Mouse (Mus musculus) ovary, adult 18-20 months (tissue): ENCODE measurements around the gene Pde4dip.

ENCODE experiments used
- DNase-seq: peaks from one replicate; pipeline ENCODE4 v3.0.0; 2022; ENCODE audit warnings: low spot score, mixed read lengths

Gene Pde4dip

DNA sequence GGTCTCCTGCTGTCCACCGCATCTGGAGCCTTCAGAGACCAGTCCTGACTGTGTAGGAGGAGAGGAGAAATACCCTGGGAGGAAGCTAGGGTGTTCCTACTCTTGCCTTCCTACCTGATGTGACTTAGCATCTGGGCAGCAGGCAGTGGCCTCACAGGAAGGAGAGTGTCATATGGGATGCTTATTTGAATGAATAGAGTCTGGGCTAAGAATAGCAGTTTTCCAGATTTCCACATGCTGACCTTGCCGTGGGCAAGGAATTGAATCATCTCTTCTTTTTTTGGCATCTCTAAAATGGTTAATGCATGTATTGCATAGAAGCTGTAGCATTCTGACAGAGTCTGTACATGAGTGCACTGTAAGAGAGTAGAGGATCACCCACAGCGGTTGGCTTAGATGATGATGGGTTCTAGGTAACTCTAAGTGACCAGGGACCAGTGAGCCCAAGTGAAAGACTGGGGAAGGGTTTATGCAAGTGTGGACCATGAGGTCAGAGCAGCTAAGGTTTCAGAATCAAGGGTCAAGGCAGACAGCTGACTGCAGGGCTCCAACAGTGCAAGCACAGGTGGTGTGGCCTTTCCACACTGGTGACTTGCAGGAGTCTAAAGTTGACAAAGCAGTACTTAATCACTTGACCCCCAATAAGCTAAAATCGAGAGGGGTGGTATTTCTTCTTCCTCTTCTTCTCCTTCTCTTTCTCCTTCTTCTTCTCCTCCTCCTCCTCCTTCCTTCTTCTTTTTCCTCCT is 202.0 kb downstream of the Pde4dip start:
- DNase-seq, result no peak

DNA sequence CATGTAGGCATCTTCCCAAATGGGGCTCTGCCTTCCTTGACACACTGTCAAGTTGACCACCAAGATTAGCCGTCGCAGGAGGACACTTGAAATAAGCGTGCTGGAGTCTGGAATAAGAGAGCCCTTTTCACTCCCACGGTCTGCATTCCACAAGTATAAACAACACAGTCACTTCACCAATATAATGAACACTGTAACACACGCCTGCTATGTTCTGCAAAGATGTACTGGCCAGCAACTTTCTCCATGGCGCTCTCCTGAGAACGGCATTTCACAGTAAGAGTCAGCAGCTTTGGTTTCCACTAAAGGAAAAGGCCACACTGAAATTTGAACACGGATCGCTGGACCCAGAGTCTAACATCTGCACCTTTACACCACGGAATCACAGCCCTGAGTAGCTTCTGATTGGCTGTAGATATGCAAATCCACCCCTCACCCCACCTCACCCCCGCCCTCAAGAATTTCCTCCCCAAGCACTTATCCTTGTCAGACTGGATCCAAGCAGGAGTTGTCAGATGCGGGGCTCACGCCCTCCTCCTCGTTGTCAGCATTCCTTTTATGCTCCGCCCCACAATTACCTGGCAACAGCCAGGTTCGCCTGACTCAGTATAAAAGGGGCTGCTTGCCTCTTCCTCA is 204.8 kb downstream of the Pde4dip start:
- no peak for DNase-seq

DNA sequence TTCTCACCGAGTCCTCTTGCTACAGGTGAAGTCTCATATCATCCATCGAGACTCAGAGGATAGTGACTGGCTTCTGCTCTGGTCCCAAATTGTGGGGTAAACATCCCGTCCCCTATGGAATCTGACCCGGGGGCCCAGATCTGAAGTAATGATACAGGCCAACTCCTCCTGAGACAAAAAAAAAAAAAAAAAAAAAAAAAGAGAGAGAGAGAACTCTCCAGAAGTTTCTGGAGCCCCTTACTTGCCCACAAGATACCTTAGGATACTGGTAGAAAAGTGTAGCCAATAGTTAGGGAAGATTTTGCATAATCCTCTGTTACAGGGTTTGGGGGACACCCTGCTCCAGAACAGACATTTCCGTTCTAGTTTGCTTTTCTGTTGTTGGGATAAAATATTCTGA is 205.9 kb downstream of the Pde4dip start:
- DNase-seq, result no peak

DNA sequence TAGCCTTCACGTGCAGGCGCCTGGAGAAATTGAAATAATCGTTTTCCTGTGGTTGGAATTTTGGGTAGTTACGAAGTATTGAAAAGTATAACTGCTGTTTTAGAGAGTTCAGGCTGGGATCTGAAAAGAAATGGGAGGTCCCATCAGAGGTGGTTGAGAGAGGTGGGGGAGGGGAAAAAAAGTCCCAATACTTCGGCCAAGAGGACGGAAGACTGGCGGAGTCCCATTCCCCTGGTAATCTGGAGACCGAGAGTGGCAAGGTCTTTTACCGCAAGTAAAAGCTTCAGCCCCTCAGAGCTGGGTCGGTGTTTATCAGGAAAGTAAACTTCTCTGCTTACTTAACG is 206.4 kb downstream of the Pde4dip start:
- no peak for DNase-seq

DNA sequence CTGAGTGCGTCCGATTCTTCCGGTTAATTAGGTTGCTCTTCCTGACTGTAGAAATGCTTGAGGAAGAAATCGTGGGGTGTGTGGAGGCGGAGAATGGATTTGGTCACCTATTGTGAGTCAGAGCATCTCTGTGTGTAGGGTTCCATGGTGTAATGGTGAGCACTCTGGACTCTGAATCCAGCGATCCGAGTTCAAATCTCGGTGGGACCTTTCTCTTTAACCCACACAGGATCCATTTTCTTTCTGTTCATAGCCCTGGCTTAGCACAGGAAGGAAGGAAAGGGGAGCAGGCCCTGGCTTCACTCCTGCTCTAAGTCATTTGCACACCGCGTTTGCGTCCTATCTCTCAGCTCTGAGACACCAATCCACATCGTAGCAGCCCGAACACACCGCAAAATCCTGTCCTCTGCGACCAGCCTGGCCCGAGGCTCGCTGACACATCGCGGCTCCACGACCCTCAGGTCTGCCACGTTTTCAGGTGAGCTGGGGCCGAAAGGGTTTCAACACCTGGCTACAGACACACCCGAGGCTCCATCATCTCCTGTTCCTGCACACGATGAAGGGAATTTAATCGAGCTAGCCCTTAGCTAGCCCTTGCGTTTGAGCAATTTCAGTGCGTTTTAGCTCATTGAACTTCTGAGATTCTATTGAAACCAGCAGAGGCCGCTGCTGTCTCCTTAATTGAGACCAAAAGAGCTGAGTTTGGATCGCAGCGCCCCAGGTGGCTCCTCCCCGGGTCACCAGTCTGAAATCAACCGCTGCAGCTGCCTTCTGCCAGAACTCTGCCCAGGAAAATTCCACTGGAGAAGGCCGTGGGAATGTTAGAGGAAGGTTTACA is 207.0 kb downstream of the Pde4dip start:
- peak; percentile 60 for DNase-seq

DNA sequence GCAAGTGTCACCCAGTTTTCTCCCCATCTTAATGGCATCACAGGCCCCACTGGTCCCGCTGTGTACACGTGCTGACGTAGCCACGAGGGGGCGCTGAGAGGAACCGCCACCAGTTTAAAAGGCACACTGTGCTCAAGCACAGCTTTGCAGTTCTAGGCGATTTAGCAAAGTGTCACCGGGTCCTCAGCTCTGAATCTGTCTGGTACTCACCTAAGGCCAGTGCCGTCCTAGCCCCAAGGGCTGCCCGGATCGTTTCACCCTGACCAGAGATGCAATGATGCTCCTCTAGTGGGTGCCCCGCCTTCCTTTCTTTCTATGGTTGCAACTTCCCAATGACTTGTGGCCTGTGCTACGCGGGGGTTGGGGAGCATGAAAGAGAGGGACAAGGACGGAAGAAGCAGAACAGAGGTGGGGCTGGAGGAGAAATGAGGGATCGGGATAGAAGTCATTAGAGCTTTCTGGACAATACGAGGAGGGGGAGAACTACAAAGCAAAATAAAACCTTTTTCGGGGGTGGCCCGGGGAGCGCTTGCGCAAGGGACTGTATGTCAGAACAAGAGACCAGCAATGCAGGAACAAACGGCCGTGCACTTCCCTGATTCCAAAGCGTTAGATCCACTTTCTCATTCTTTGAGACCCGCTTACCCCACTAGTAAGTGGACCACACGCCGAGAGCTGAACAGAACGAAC is 207.7 kb downstream of the Pde4dip start:
- DNase-seq, result peak; percentile 54

DNA sequence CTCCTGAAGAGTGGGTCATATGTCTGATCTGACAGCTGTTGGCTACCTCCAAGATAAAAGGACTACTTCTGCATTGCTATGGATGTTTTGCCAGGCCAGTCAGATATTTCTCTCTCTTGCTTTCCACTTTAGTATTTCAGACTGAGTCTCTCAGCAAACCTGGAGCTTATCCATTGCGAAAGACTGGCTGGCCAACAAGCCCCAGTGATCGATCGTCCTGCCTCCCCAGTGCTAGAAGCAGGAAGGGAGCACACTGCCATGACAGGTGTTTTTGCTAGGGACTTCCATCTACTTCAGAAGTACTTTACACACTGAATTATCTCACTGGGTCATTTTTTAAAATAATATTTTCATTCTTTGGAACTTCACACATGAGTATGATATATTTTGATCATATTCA is 210.1 kb downstream of the Pde4dip start:
- DNase-seq, result no peak

DNA sequence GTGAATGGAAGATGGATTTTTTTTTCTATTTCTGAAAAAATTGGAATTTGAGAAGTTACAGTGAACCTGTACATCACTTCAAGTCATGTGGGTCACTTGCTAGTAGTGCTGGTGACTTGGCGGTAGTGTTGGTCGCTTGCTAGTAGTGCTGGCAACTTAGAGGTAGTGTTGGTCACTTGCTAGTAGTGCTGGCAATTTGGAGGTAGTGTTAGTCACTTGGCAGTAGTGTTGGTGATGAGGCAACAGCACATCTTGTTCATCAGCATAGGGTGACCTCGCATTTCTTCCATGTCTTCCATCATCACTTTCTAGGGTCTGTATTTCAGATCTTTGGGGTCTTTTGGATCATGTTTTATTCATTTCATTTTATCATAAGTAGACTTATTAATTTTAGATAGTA is 212.4 kb downstream of the Pde4dip start:
- DNase-seq, result no peak

DNA sequence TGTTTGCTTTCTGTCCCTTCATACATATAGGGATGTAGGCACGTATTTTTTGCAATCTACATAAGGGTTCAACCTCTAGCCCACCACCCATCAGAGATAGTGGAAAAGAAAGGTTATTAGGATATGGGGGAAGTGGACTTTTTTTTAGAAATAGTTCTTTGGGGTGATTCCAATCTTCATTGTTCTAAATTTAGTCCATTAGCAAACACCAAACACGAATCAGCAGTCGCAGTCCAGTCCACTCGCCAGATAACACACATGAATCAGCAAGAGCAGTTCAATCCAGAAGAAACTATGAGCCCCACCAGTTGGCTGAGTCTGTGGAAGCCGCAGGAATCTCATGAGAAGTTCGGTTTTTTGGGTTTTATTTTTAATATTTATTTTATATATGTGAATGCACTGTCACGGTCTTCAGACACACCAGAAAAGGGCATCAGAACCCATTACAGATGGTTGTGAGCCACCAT is 213.8 kb downstream of the Pde4dip start, which contains the start of gene Gm17651:
TSS of gene Gm17651 (minus strand) at position 51 of the 467 bp plus-strand sequence.
- no peak for DNase-seq

DNA sequence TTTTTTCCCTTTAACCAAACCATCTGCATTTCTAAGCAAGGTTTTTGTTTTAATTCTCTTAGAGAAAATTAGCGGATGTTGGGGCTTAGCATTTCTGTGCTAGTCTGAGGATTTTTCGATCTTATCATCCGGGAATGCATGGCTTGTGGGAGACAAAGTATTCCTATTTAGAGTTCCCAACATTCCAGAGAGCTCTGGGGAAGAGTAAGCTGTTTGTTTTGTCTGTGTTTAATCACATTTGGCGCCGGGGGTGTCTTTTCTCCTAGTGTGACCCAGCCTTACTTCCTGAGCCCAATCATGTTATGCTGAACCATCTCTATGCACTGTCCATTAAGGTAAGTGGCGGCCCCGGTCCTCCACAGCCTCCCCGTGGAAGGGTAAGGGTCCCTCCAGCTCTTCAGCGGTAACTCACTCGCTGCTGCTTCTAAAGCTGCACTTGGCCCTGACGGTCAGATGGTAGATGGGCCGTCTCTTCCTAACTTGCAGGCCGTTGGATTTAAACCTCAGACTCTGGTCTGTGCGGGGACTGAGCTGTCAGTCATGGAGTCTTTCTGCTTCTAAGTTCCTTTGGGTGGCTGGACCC is 221.3 kb downstream of the Pde4dip start:
- DNase-seq, result peak; percentile 26

DNA sequence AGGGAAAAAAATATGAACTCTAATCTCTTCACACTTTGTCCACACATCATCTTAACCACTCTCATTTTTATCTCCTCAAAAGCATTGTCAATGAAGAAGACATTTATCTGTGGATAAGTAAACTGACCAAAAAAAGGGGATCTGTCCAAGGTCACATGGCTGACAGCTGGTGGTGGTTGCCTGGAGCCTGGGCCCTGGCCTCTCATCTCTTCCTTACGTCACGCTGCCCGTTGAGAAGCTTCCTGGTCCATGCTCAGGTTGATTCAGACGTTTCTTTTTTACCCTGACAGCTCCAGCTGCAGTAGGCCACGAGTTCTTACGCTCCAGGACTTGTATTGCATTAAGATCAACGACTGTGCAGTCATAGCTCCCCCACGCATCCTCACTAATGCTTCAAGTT is 222.4 kb downstream of the Pde4dip start:
- no peak for DNase-seq

DNA sequence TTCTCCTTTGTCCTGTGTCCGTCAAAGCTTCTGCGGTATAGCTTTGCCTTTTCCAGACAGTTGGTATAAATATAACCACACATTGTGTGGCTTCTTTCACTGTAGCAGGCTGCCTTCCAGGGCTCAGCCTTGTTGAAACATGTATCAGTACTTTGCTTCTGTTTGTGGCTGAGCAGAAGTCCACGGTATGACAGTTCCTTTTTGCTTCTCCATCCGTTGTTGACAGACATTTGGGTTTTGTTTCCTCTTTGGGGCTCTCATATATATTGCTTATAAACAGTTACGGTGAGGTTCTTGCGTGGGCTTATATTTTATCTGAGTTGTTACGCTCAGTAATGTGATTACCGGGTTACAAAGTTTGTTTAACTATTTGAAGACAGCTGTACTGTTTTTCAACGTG is 223.0 kb downstream of the Pde4dip start:
- no peak for DNase-seq

DNA sequence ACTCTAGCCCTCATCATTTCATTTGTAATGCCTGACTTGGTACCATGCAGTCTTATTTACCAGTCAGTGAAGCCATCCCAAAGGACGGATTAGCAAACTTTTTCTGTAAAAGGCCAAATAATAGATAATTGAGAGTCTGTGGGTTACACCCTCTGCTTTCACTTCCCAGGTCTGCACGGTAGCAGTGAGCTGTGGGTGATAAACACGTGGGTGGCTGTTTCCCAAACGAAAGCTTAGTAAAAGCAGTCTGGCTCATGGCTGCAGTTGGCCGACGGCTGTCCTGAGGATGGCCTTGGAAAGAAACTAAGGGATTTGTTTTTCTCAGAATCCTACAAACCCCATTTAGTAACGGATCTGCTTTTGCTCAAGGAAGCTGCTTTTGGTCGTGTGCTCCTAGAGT is 227.3 kb downstream of the Pde4dip start:
- DNase-seq, result peak; percentile 53

DNA sequence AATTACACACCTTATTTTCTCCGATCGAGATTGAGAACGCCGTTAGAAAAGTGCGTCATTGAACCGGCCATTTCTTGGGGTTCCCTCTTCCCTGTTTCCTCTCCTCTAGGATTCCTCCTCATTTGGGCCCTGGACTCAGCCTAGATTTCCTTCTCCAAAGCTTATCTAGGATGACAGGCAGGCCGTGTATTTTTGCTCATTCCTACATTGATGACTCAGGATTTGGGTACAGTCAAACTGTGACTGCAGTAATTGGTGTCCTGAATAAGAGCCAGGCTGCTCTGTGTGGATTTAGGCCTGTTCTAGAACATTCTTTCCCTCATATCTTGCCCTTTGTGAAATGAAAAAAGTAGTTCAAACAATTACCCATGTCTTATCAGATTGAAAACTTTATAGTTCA is 228.8 kb downstream of the Pde4dip start:
- DNase-seq, result no peak

DNA sequence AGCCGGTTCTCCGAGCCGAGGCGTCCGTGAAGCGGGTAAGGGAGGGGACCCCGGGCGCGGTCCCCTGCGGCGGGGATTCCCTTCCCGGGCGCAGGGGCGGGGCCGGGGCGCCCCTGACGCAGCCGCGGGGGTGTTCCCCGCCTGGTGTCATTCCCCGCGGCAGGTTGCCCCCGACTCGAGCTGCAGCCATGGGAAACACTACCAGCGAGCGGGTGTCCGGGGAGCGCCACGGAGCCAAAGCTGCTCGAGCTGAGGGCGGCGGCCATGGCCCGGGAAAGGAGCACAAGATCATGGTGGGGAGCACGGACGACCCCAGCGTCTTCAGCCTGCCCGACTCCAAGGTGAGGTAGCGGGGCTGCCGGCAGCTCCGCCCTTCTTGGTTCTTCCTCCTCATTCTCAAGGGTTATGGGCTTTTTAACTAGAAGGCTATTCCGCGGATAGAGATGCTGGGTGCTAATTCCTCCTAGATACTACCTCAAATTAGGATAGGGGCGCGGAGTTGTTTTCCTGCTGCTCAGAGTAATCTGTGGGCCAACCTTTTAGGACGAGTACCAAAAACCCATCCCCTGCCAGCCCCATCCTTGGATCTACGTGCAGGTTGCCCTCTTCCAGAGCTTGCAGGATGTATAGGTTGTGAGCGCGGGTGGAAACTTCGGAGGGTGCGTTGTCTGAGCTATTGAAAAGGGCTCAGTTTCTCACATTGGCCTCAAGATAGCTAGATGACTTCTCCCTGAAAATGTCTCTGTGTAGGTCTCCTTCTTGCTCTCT is 229.9 kb downstream of the Pde4dip start:
- DNase-seq, result peak; percentile 74

DNA sequence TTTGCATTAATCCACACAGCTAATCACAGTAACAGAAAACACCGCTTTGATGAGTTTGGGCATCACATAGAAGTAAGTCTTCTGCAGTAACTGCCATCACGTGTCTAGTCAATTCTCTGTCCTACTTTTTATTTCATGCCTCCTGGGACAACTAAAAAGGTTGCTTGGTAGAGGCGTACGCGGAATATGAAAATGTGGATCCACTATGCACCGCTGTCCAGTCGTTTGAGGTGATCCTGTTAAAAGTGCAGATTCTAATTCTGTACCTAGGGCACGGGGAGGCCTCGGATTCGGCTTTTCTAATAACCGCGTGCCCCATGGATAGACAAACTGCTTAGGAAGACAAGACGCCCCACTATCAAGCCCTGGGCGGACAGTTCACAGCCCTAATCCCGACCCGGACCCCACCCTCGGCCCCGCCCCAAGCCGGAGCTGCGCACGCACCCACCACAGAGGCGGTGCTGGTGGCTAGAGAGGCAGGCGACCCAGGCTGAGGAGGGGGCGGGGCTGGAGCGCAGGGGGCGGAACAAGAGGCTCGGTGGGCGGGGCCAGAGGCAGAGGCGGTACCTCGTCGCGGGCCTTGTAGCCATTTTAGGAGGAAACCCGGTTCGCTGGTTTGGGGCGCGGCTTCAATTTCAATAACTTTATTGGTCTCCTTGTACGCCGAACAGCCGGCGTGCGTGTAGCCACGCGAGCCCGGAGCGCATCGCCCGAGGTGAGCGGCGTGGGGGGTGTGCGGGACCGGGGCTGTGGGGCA is 230.7 kb downstream of the Pde4dip start, which contains the start of gene Prkab2:
TSS of gene Prkab2 (plus strand) at position 539 of the 757 bp plus-strand sequence.
- peak; percentile 98 for DNase-seq

DNA sequence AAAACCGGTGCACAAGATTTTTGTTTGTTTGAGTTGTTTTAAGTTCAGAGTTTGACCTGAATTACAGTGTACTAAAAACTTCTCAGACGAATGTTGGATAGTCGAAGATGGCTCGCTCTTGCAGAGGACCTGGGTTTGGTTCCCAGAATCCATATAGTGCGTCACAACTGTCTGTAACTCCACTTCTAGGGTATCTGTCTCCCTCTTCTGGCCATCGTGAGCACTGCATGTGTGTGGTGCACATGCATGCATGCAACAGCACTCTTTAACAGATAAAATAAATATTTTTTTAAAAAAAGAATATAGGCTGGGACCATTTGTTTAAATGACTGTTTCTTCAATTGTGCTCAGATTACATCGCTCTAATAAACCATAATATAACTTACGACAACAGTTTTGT is 233.6 kb downstream of the Pde4dip start:
- DNase-seq, result no peak

DNA sequence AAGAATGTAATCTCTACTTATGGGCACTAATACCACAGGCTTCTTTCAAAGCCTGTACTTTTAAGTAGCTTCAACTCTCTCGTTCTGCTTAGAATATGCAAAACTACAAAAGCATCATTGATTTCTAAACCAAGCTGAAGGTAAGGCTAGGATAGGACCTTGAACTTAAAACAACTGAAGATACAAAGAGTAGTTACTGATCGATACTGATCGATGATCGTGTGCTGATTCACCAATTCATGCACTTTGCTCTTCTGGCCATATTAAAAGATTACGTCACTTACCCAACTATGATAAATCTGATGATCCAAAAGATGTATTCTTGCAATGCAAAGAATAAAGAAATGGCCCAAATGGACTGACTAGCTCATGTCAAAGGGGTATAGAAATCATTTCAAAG is 234.7 kb downstream of the Pde4dip start:
- no peak for DNase-seq

DNA sequence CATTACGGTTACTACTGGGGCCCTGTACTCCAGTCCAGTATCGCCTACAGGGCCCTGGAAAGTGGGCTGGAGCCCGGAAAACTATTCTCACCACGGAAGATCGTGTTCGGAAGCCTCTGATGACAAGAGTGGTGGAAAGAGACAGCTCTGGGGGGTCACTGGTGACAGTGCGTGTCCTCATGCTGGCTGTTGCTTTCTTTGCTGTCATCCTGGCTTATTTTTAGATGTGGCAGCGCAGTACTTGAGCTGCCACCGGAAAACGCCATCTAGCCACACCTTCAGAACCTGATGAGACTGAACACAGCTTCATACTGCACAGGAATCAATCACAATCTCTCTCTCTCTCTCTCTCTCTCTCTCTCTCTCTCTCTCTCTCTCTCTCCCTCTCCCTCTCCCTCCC is 236.9 kb downstream of the Pde4dip start:
- DNase-seq, result no peak

DNA sequence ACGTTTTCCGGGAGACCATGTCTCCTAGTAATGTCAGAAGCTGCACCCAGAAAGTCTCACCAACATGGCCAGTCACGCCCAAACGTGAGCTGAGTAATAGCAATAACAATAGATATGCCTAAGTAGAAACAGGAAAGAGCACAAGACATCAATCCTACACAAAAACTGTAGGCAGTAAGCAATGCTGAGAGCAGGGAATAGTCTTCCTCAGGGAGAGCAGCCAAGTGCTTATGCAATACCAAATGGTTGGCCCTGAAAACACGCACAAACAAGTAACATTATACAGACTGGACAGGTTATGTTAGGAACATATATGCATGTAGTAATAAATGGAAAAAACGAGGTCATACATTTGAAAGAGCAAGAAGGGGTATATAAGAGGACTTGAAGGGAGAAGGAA is 239.0 kb downstream of the Pde4dip start:
- DNase-seq, result no peak
